Mouse (Mus musculus): ENCODE data around the gene Loxl3. TPM values are rescaled to one million over a fixed set of nuclear protein-coding genes. Genes with fewer than 3 reads are reported as not detected.

Gene Loxl3
- polyA plus RNA-seq, 1 experiment from 2014 or later: 4.9 TPM

DNA sequence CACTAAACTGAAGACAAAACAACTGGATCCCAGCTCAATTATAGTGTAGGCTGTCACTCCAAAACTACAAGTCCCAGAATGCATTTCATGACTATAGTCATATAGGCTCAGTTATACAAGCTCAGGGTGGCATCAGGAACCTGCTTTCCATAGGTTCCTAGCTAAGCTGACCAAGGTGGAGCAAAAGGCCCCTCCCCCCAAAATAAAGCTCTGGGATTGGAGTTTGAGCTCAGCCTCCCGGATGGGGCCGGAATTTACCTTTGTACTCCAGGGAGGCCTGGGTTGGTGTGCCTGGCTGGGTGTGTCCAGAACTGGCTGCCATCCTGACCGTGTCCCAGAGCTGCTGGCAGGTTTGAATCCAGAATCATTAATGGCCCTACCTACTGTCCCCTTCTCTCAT lies 23.8 kb downstream of the Loxl3 start, which contains the start of gene Dqx1:
Dqx1 (plus strand) TSS at position 55 of the 400 bp plus-strand sequence.
- WGBS: 59% methylated on average over 3 of the region's 3 CpGs
- Histone ChIP-seq H3K36me3 (replicated peaks; ENCODE audit: control insufficient read depth, insufficient read depth) (peaks cover 12% of the 10 kb centered on the region), H3K4me2 (replicated peaks) (no peak within 1 kb of the TSS), H3K4me1 (replicated peaks; ENCODE audit: control insufficient read depth, insufficient read depth, low read length) (peaks cover 19% of the 10 kb centered on the region), H3K9me3 (ENCODE audit: control insufficient read depth, low read length) (no peaks in the 10 kb centered on the region), H3K27ac (no peak within 1 kb of the TSS), H3K27me3 (ENCODE audit: control insufficient read depth, insufficient read depth, low read length) (peaks cover 22% of the 10 kb centered on the region), H3K4me3 (replicated peaks; ENCODE audit: low read length) (no peak within 1 kb of the TSS), H3K9ac (no peak within 1 kb of the TSS)
- DNase-seq (ENCODE audit: low spot score) (no peak), ATAC-seq (ENCODE audit: low FRiP score) (no peak)

DNA sequence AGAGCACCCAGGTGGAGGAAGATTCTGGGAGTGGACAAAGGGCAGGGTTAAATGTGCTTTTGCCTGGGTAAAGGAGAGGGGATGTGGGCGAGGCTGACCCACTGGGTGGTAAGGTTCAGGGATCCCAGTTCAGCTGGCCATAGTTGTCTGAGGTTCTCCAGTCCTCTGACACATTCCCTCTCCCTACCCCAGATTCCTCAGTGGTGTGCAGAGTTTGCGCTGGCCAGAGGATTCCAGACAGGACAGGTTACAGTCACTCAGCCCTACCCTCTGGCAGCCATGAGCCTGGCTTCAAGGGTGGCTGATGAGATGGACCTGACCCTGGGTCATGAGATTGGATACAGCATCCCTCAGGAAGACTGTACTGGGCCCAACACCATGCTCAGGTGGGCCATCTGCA lies 24.8 kb downstream of the Loxl3 start:
- no peak overlapping the region for H3K4me2 ChIP-seq (replicated peaks)
- peaks cover 31% of the 10 kb centered on the region for H3K27me3 ChIP-seq (ENCODE audit: control insufficient read depth, insufficient read depth, low read length)
- H3K27ac ChIP-seq: no peak overlapping the region
- 75% methylated on average over 2 of the region's 2 CpGs for WGBS
- H3K36me3 ChIP-seq (replicated peaks; ENCODE audit: control insufficient read depth, insufficient read depth): peaks cover 12% of the 10 kb centered on the region
- peaks cover 11% of the 10 kb centered on the region for H3K4me1 ChIP-seq (replicated peaks; ENCODE audit: control insufficient read depth, insufficient read depth, low read length)
- no peaks in the 10 kb centered on the region for H3K9me3 ChIP-seq (ENCODE audit: control insufficient read depth, low read length)
- DNase-seq (ENCODE audit: low spot score): no peak
- no peak for ATAC-seq (ENCODE audit: low FRiP score)
- no peak overlapping the region for H3K9ac ChIP-seq
- H3K4me3 ChIP-seq (replicated peaks; ENCODE audit: low read length): no peak overlapping the region

DNA sequence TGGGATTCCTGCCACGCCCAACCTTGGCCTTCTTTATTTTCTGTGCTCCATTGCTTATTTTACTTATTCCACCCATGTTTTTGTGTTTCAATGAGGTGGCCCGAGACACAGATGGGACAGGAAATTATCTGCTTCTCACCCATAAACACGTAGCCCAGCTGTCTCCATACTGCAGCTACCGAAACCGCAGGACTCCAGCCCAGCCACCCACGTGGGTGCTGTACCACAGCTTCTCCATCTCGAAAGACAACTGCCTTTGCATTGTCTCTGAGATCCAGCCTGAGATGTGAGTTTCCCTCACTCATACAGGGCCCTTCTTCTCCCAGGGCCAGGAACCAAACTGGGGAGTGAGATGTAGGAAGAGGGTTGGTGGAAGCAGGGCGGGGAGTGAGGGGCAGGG lies 32.0 kb downstream of the Loxl3 start:
- 41% methylated on average over 8 of the region's 8 CpGs for WGBS
- no peak overlapping the region for H3K27ac ChIP-seq
- DNase-seq (ENCODE audit: low spot score): no peak
- no peak overlapping the region for H3K4me2 ChIP-seq (replicated peaks)
- H3K9ac ChIP-seq: no peak overlapping the region
- no peak overlapping the region for H3K4me3 ChIP-seq (replicated peaks; ENCODE audit: low read length)
- H3K36me3 ChIP-seq (replicated peaks; ENCODE audit: control insufficient read depth, insufficient read depth): no peaks in the 10 kb centered on the region
- H3K9me3 ChIP-seq (ENCODE audit: control insufficient read depth, low read length): no peaks in the 10 kb centered on the region
- H3K27me3 ChIP-seq (ENCODE audit: control insufficient read depth, insufficient read depth, low read length): peaks cover 97% of the 10 kb centered on the region
- no peak for ATAC-seq (ENCODE audit: low FRiP score)
- 0 out of 2 replicates have a peak, but pooled peaks cover 12% of the 10 kb centered on the region for H3K4me1 ChIP-seq (replicated peaks; ENCODE audit: control insufficient read depth, insufficient read depth, low read length)

DNA sequence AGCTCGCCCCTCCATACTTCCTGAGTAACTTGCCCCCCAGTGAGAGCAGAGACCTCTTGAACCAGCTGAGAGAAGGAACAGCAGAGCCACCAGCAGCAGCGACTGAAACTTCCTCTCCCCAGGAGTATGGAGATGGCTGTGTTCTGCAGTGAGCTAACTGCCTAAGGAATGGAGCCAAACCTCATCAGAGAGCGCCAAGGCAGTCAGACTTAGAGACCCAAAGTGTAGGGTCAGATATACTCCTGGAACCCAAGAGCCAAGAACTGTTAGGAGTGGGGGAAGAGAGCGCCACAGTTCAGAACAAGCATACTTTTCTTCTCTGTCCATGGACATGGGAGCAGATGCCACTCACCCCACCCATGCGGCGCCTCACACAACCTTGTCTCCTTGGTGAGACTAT lies 32.5 kb downstream of the Loxl3 start:
- no peak for ATAC-seq (ENCODE audit: low FRiP score)
- 21% methylated on average over 6 of the region's 6 CpGs for WGBS
- no peak overlapping the region for H3K9ac ChIP-seq
- no peaks in the 10 kb centered on the region for H3K9me3 ChIP-seq (ENCODE audit: control insufficient read depth, low read length)
- no peak overlapping the region for H3K4me3 ChIP-seq (replicated peaks; ENCODE audit: low read length)
- no peak for DNase-seq (ENCODE audit: low spot score)
- H3K36me3 ChIP-seq (replicated peaks; ENCODE audit: control insufficient read depth, insufficient read depth): no peaks in the 10 kb centered on the region
- H3K4me1 ChIP-seq (replicated peaks; ENCODE audit: control insufficient read depth, insufficient read depth, low read length): 0 out of 2 replicates have a peak, but pooled peaks cover 12% of the 10 kb centered on the region
- H3K27ac ChIP-seq: no peak overlapping the region
- no peak overlapping the region for H3K4me2 ChIP-seq (replicated peaks)
- H3K27me3 ChIP-seq (ENCODE audit: control insufficient read depth, insufficient read depth, low read length): peaks cover 99% of the 10 kb centered on the region

DNA sequence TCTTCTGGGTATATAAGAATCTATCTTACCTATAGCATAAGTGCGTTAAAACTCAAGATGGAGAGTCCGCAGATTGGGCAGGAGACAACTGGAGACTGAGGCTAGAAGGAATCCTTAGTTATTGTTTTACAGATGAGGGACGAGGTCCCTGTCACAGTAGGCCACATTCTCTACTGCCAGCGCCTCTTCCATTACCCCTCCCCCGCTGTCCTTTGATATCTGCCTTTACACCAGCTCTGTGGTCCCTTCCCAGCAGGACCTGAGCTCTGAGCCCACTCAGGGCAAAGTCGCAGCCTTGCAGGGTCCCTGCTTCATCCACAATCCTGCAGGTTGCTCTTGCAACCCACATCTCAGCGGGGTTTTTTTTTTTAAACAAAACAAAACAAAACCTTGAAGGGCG lies 34.2 kb downstream of the Loxl3 start:
- no peak overlapping the region for H3K9ac ChIP-seq
- WGBS: 4% methylated on average over 8 of the region's 8 CpGs
- peak overlapping the region; percentile 16; the same call in 1 of the 2 replicates for H3K4me3 ChIP-seq (replicated peaks; ENCODE audit: low read length)
- ATAC-seq (ENCODE audit: low FRiP score) (no peak), DNase-seq (ENCODE audit: low spot score) (no peak)
- peaks cover 99% of the 10 kb centered on the region for H3K27me3 ChIP-seq (ENCODE audit: control insufficient read depth, insufficient read depth, low read length)
- H3K27ac ChIP-seq: no peak overlapping the region
- H3K36me3 ChIP-seq (replicated peaks; ENCODE audit: control insufficient read depth, insufficient read depth): no peaks in the 10 kb centered on the region
- peak overlapping the region; percentile 28; the same call in 1 of the 2 replicates for H3K4me2 ChIP-seq (replicated peaks)
- 0 out of 2 replicates have a peak, but pooled peaks cover 12% of the 10 kb centered on the region for H3K4me1 ChIP-seq (replicated peaks; ENCODE audit: control insufficient read depth, insufficient read depth, low read length)
- no peaks in the 10 kb centered on the region for H3K9me3 ChIP-seq (ENCODE audit: control insufficient read depth, low read length)

DNA sequence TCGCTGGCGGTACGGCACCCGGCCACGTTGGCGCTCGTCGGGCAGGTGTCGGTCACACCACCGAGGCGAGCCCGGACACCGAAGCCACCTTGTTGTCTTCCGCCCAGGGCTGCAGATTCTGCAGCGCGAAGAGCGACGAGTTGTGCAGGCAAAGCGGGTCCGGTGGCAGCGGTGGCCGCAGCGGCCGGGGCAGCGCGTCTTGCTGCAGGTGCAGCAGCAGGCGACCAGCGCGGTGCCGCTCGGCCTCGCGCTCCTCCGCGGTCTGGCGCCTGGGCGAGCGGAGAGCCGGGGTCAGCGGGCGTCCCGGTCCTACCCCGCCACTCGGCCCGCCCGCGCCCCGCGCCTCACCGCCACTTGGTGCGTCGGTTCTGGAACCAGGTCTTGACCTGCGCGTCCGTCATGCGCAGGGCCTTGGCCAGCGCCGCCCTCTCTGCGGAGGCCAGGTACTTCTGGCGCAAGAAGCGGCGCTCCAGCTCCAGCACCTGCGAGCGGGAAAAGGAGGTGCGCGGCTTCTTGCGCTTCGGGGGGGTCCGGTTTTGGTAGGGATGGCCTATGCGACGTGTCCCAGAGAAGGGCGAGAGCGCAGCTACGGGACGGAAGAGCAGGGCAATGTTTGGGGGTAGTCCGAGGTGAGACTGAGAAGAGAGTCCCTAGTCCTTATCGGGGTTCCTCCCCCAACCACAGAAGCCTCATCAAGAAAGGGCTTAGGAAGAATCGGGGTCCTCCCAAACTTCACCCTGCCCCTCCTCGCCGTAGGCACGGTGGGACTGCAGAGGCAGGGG lies 34.9 kb downstream of the Loxl3 start:
- Histone ChIP-seq H3K4me3 (replicated peaks; ENCODE audit: low read length) (peak overlapping the region; percentile 16), H3K4me1 (replicated peaks; ENCODE audit: control insufficient read depth, insufficient read depth, low read length) (0 out of 2 replicates have a peak, but pooled peaks cover 12% of the 10 kb centered on the region), H3K36me3 (replicated peaks; ENCODE audit: control insufficient read depth, insufficient read depth) (no peaks in the 10 kb centered on the region), H3K27ac (no peak overlapping the region), H3K27me3 (ENCODE audit: control insufficient read depth, insufficient read depth, low read length) (peaks cover 99% of the 10 kb centered on the region), H3K9me3 (ENCODE audit: control insufficient read depth, low read length) (no peaks in the 10 kb centered on the region), H3K9ac (no peak overlapping the region), H3K4me2 (replicated peaks) (peak overlapping the region; percentile 28)
- ATAC-seq (ENCODE audit: low FRiP score): no peak
- no peak for DNase-seq (ENCODE audit: low spot score)
- WGBS: under 1% methylated on average over 67 of the region's 81 CpGs

DNA sequence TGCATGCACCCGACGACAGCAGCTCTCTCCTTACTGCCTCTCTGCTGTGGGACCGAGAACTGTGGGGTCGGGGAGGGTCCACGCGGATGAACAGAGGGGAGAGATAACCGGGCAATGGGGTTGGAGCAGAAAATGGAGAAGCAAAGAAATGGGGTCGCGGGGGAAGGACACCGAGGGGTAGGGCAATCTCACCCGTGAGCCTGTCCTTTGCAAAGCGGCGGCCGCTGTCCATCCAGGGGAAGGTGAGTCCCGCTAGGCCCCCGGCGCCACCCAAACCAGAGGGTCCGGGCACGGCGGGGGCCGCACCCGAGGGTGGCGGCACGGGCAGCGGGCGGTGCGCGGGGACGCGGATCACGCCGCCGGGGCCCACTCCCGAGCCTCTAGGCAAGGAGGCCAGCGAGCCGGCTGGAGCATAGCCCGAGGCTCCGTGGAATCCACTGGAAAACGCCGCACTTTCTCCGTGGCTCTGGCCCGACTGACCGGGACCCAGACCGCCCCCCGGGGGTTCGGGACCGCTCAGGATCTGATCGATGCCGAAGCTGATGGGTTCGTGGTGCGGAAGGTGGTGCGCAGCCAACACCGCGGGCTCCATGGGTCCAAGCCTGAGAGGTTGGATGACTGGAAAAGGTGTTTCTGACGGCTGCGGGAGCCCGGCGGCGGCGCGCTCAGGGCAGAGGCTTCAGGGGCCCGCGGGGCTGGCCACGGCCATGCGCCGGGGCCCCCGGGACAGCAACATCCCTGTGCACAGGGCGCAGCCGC lies 35.7 kb downstream of the Loxl3 start:
- Histone ChIP-seq H3K27me3 (ENCODE audit: control insufficient read depth, insufficient read depth, low read length) (peaks cover 99% of the 10 kb centered on the region), H3K4me2 (replicated peaks) (0 out of 2 replicates have a peak overlapping the region, but pooled peaks have one; percentile 12), H3K36me3 (replicated peaks; ENCODE audit: control insufficient read depth, insufficient read depth) (no peaks in the 10 kb centered on the region), H3K9ac (no peak overlapping the region), H3K4me3 (replicated peaks; ENCODE audit: low read length) (peak overlapping the region; percentile 18), H3K27ac (no peak overlapping the region), H3K9me3 (ENCODE audit: control insufficient read depth, low read length) (no peaks in the 10 kb centered on the region), H3K4me1 (replicated peaks; ENCODE audit: control insufficient read depth, insufficient read depth, low read length) (0 out of 2 replicates have a peak, but pooled peaks cover 12% of the 10 kb centered on the region)
- DNase-seq (ENCODE audit: low spot score) (no peak), ATAC-seq (ENCODE audit: low FRiP score) (no peak)
- 1% methylated on average over 68 of the region's 69 CpGs for WGBS

DNA sequence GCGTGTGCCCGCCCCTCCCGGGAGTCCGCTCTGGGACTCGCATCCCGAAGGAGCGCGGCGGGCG lies 36.1 kb downstream of the Loxl3 start, which contains the start of gene Tlx2:
Tlx2 (minus strand) TSS at position 47 of the 64 bp plus-strand sequence.
- 0 out of 2 replicates have a peak, but pooled peaks cover 12% of the 10 kb centered on the region for H3K4me1 ChIP-seq (replicated peaks; ENCODE audit: control insufficient read depth, insufficient read depth, low read length)
- H3K9me3 ChIP-seq (ENCODE audit: control insufficient read depth, low read length): no peaks in the 10 kb centered on the region
- WGBS: 1% methylated on average over 10 of the region's 10 CpGs
- no peak within 1 kb of the TSS for H3K27ac ChIP-seq
- DNase-seq (ENCODE audit: low spot score) (no peak), ATAC-seq (ENCODE audit: low FRiP score) (no peak)
- peak within 1 kb of the TSS; percentile 18 for H3K4me3 ChIP-seq (replicated peaks; ENCODE audit: low read length)
- H3K27me3 ChIP-seq (ENCODE audit: control insufficient read depth, insufficient read depth, low read length): peaks cover 99% of the 10 kb centered on the region
- peak within 1 kb of the TSS; percentile 28 for H3K4me2 ChIP-seq (replicated peaks)
- no peak within 1 kb of the TSS for H3K9ac ChIP-seq
- H3K36me3 ChIP-seq (replicated peaks; ENCODE audit: control insufficient read depth, insufficient read depth): no peaks in the 10 kb centered on the region

DNA sequence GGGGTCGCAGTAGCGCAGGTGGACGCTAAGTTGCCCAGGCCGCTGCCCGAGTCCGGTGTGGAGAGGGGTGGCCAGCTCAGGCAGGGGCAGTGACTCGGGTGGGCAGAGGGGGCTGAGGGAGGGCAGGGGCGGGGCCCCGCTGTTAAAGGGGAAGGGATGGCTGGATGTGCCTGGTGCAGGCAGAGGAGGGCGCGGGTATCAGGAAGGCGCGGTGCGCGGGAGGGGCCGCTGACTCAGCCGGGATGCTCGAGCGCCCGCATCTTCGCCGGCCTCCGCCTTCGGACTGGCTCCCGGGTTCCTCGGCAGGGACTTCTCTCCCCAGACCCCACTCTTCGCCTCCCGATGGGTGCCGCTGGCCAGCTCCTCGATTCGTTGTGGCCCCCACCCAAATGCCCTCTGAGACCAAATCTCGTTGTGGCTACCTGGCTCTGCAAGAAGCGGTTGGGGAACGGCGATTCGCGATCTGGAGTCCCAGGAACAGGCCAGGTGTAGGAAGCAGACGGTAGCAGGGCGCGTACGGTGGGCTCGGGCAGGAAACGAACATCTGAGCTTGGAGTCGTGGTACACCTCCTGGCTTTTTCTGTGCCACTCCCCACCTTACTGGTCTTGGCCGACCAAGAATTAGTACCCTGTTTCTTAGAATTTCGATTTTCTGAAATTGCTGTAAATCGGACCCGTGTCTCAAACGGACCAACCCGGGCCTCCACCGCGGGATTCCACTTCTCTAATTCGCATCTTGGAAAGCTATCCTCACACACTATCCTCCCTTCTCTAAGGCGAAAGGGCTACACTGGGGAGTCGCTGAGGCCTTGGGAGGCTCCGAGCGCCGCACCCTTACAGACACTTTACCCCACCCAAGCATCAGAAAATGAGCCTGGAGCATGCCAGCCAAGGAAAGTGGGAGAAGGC lies 36.6 kb downstream of the Loxl3 start:
- Histone ChIP-seq H3K27me3 (ENCODE audit: control insufficient read depth, insufficient read depth, low read length) (peaks cover 99% of the 10 kb centered on the region), H3K9ac (no peak overlapping the region), H3K4me3 (replicated peaks; ENCODE audit: low read length) (peak overlapping the region; percentile 18), H3K4me1 (replicated peaks; ENCODE audit: control insufficient read depth, insufficient read depth, low read length) (0 out of 2 replicates have a peak, but pooled peaks cover 12% of the 10 kb centered on the region), H3K9me3 (ENCODE audit: control insufficient read depth, low read length) (no peaks in the 10 kb centered on the region), H3K27ac (no peak overlapping the region), H3K36me3 (replicated peaks; ENCODE audit: control insufficient read depth, insufficient read depth) (no peaks in the 10 kb centered on the region), H3K4me2 (replicated peaks) (0 out of 2 replicates have a peak overlapping the region, but pooled peaks have one; percentile 12)
- ATAC-seq (ENCODE audit: low FRiP score) (no peak), DNase-seq (ENCODE audit: low spot score) (no peak)
- under 1% methylated on average over 57 of the region's 58 CpGs for WGBS

All from hindbrain, embryonic 14.5 days (tissue).